Mouse (Mus musculus): ENCODE results near the gene Ncln. TPM values are rescaled to one million over a fixed set of nuclear protein-coding genes. Genes with fewer than 3 reads are reported as not detected.

Gene Ncln
- polyA plus RNA-seq, 1 experiment = 40.9 TPM

GRCm38 (mm10) chr10:81460951-81461350 lies 35.2 kb downstream of the Ncln start:
- H3K4me1 ChIP-seq (ENCODE audit: control insufficient read depth, insufficient read depth, low read length) = 0 out of 2 replicates have a peak, but pooled peaks cover 3% of the 10 kb centered on the region
- TF ChIP-seq CTCF (IDR thresholded peaks at IDR 0.05; ENCODE audit: low read depth, low read length) (no peak), POLR2A (IDR thresholded peaks at IDR 0.05; ENCODE audit: borderline replicate concordance, low read depth, low read length) (no peak)

GRCm38 (mm10) chr10:81460471-81460870 lies 35.7 kb downstream of the Ncln start:
- Histone ChIP-seq H3K4me3 (ENCODE audit: insufficient read depth, low read length) (no peak overlapping the region), H3K4me1 (ENCODE audit: control insufficient read depth, insufficient read depth, low read length) (0 out of 2 replicates have a peak, but pooled peaks cover 3% of the 10 kb centered on the region), H3K27ac (ENCODE audit: insufficient read depth, low read depth, low read length) (no peak overlapping the region)
- TF ChIP-seq CTCF (IDR thresholded peaks at IDR 0.05; ENCODE audit: low read depth, low read length) (no peak), POLR2A (IDR thresholded peaks at IDR 0.05; ENCODE audit: borderline replicate concordance, low read depth, low read length) (no peak)

More at GRCm38 (mm10) chr10:81460951-81461350, 35.2 kb downstream of the Ncln start:
- Histone ChIP-seq H3K27ac (ENCODE audit: insufficient read depth, low read depth, low read length) (no peak overlapping the region), H3K4me3 (ENCODE audit: insufficient read depth, low read length) (no peak overlapping the region)

GRCm38 (mm10) chr10:81459399-81459798 lies 36.8 kb downstream of the Ncln start:
- 0 out of 2 replicates have a peak, but pooled peaks cover 3% of the 10 kb centered on the region for H3K4me1 ChIP-seq (ENCODE audit: control insufficient read depth, insufficient read depth, low read length)
- no peak overlapping the region for H3K4me3 ChIP-seq (ENCODE audit: insufficient read depth, low read length)
- TF ChIP-seq POLR2A (IDR thresholded peaks at IDR 0.05; ENCODE audit: borderline replicate concordance, low read depth, low read length) (no peak), CTCF (IDR thresholded peaks at IDR 0.05; ENCODE audit: low read depth, low read length) (no peak)
- H3K27ac ChIP-seq (ENCODE audit: insufficient read depth, low read depth, low read length) = no peak overlapping the region

GRCm38 (mm10) chr10:81458267-81458666 lies 37.9 kb downstream of the Ncln start:
- Histone ChIP-seq H3K4me1 (ENCODE audit: control insufficient read depth, insufficient read depth, low read length) (no peaks in the 10 kb centered on the region), H3K27ac (ENCODE audit: insufficient read depth, low read depth, low read length) (no peak overlapping the region), H3K4me3 (ENCODE audit: insufficient read depth, low read length) (no peak overlapping the region)
- TF ChIP-seq POLR2A (IDR thresholded peaks at IDR 0.05; ENCODE audit: borderline replicate concordance, low read depth, low read length) = no peak
- no peak for TF ChIP-seq CTCF (IDR thresholded peaks at IDR 0.05; ENCODE audit: low read depth, low read length)

GRCm38 (mm10) chr10:81457624-81458023 lies 38.6 kb downstream of the Ncln start:
- H3K4me3 ChIP-seq (ENCODE audit: insufficient read depth, low read length) = no peak overlapping the region
- TF ChIP-seq CTCF (IDR thresholded peaks at IDR 0.05; ENCODE audit: low read depth, low read length) (no peak), POLR2A (IDR thresholded peaks at IDR 0.05; ENCODE audit: borderline replicate concordance, low read depth, low read length) (no peak)
- H3K4me1 ChIP-seq (ENCODE audit: control insufficient read depth, insufficient read depth, low read length) = no peaks in the 10 kb centered on the region
- H3K27ac ChIP-seq (ENCODE audit: insufficient read depth, low read depth, low read length) = no peak overlapping the region

- Histone ChIP-seq H3K4me3 (ENCODE audit: insufficient read depth, low read length) (no peak overlapping the region), H3K27ac (ENCODE audit: insufficient read depth, low read depth, low read length) (no peak overlapping the region), H3K4me1 (ENCODE audit: control insufficient read depth, insufficient read depth, low read length) (no peaks in the 10 kb centered on the region)
- TF ChIP-seq POLR2A (IDR thresholded peaks at IDR 0.05; ENCODE audit: borderline replicate concordance, low read depth, low read length) = no peak
- TF ChIP-seq CTCF (IDR thresholded peaks at IDR 0.05; ENCODE audit: low read depth, low read length) = no peak
These were observed 39.1 kb downstream of the Ncln start for GRCm38 (mm10) chr10:81456983-81457563.

GRCm38 (mm10) chr10:81455181-81455895 lies 40.9 kb downstream of the Ncln start, which contains the start of gene Nfic:
Gene Nfic (minus strand): TSS chr10:81455635.
- no peaks in the 10 kb centered on the region for H3K4me1 ChIP-seq (ENCODE audit: control insufficient read depth, insufficient read depth, low read length)
- TF ChIP-seq POLR2A (IDR thresholded peaks at IDR 0.05; ENCODE audit: borderline replicate concordance, low read depth, low read length) (no peak), CTCF (IDR thresholded peaks at IDR 0.05; ENCODE audit: low read depth, low read length) (no peak)

GRCm38 (mm10) chr10:81454106-81454505 lies 42.1 kb downstream of the Ncln start:
- Histone ChIP-seq H3K4me3 (ENCODE audit: insufficient read depth, low read length) (no peak overlapping the region), H3K4me1 (ENCODE audit: control insufficient read depth, insufficient read depth, low read length) (no peaks in the 10 kb centered on the region), H3K27ac (ENCODE audit: insufficient read depth, low read depth, low read length) (no peak overlapping the region)
- no peak for TF ChIP-seq CTCF (IDR thresholded peaks at IDR 0.05; ENCODE audit: low read depth, low read length)
- no peak for TF ChIP-seq POLR2A (IDR thresholded peaks at IDR 0.05; ENCODE audit: borderline replicate concordance, low read depth, low read length)

More at GRCm38 (mm10) chr10:81455181-81455895, 40.9 kb downstream of the Ncln start, which contains the start of gene Nfic:
- no peak within 1 kb of the TSS for H3K4me3 ChIP-seq (ENCODE audit: insufficient read depth, low read length)
- H3K27ac ChIP-seq (ENCODE audit: insufficient read depth, low read depth, low read length) = no peak within 1 kb of the TSS

- no peak overlapping the region for H3K4me3 ChIP-seq (ENCODE audit: insufficient read depth, low read length)
- H3K27ac ChIP-seq (ENCODE audit: insufficient read depth, low read depth, low read length) = no peak overlapping the region
- TF ChIP-seq POLR2A (IDR thresholded peaks at IDR 0.05; ENCODE audit: borderline replicate concordance, low read depth, low read length) = no peak
- no peak for TF ChIP-seq CTCF (IDR thresholded peaks at IDR 0.05; ENCODE audit: low read depth, low read length)
- no peaks in the 10 kb centered on the region for H3K4me1 ChIP-seq (ENCODE audit: control insufficient read depth, insufficient read depth, low read length)
These were observed 43.3 kb downstream of the Ncln start for GRCm38 (mm10) chr10:81452947-81453288.

All from bone marrow macrophage, adult 2 months (primary cell).